Mouse (Mus musculus): ENCODE results near the gene Bpifb1.
"Not testable (repeated sequence)": the region's sequence is repeated elsewhere in the genome, so short reads cannot be mapped to it uniquely, and the experiment has no call there.

Bpifb1 gene

GRCm38 (mm10) chr2:154190546-154191258, at the start of gene Bpifb1:
TSS of gene Bpifb1 (plus strand) at chr2:154190818.
- peak; percentile 17 for DNase-seq

- DNase-seq: no peak
Observed at GRCm38 (mm10) chr2:154142580-154142979, 48.0 kb upstream of the Bpifb1 start, which contains the start of gene Bpifa1. TSS of gene Bpifa1 (plus strand) at chr2:154142880.

DNA sequence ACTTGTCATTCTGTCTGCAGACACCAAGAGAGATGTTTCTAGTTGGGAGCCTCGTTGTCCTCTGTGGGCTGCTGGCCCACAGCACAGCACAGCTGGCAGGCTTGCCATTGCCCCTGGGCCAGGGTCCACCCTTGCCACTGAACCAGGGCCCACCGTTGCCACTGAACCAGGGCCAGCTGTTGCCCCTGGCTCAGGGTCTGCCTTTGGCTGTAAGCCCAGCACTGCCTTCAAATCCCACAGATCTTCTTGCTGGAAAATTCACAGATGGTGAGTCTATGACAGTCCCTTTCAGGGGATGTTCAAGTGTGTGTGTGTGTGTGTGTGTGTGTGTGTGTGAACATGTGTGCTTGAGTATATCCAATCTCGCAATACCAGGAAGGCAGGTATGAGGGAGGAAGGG, 46.9 kb upstream of the Bpifb1 start:
- DNase-seq: no peak

GRCm38 (mm10) chr2:154147496-154147895, 43.1 kb upstream of the Bpifb1 start:
- no peak for DNase-seq

GRCm38 (mm10) chr2:154158433-154158832, 32.2 kb upstream of the Bpifb1 start:
- peak; percentile 64 for DNase-seq

- DNase-seq: no peak
Observed at GRCm38 (mm10) chr2:154162307-154162706, 28.3 kb upstream of the Bpifb1 start, which contains the start of gene Bpifa5. TSS of gene Bpifa5 (plus strand) at chr2:154162607.

DNA sequence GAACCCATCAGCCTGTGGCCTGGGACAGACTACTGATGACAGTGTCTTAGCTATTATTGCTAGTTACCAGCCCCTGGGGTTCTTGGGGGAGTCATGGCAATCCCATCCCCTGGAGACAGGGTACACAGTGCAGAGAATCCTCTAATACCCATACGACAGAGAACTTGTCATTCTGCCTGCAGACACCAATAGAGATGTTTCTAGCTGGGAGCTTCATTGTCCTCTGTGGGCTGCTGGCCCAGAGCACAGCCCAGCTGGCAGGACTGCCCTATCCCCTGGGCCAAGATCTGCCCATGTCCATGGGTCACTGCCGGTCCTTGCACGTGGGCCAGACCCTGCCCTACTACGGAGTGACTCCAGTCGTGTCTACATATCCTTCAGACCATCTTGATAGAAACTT, 27.3 kb upstream of the Bpifb1 start:
- no peak for DNase-seq

GRCm38 (mm10) chr2:154169172-154169571, 21.4 kb upstream of the Bpifb1 start:
- peak; percentile 28 for DNase-seq

GRCm38 (mm10) chr2:154171621-154172020, 19.0 kb upstream of the Bpifb1 start:
- no peak for DNase-seq

GRCm38 (mm10) chr2:154173313-154173712, 17.3 kb upstream of the Bpifb1 start:
- peak; percentile 58 for DNase-seq

- not testable (repeated sequence) for DNase-seq
Observed at GRCm38 (mm10) chr2:154181900-154182299, 8.7 kb upstream of the Bpifb1 start.

GRCm38 (mm10) chr2:154183061-154183460, 7.6 kb upstream of the Bpifb1 start:
- DNase-seq: not testable (repeated sequence)

DNA sequence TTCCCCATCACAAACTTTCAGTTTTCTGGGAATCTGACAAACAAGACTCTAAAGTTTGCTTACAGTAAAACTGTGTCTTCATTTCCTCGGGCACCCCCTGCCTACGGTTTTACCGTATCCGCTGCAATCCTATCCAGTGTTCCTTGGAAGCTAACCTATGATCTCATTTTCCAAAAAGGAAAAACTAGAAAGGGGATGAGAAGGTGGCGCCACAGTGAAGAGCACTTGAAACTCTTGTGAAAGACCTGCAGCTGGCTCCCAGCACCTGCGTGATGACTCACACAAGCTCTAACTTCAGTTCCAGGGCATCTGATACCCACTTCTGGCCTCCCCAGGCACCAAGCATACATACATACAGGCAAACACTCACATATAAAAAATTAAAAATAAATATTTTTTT, 5.3 kb upstream of the Bpifb1 start:
- DNase-seq: no peak

GRCm38 (mm10) chr2:154185748-154186147, 4.9 kb upstream of the Bpifb1 start:
- DNase-seq: no peak

DNA sequence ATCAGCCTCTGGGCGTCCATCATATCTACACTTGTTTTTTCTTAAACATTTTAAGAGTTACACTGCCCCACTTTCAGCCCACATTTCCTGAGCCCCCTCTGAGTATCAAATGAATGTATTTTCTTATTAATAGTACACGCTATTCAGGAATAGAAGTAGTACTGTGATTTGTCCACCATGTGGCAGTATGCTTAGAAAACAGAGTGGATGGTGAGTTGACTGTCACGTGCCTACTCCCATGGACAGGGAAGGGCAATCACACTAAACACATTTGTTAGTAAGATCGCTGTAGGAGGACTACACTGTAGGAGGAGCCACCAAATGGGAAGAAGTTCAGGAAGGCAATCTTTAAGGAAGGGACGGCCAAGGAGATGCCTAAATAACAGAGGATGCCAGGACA, 3.1 kb upstream of the Bpifb1 start:
- DNase-seq: no peak

GRCm38 (mm10) chr2:154189877-154190434, 662 bp upstream of the Bpifb1 start:
- DNase-seq: no peak

DNA sequence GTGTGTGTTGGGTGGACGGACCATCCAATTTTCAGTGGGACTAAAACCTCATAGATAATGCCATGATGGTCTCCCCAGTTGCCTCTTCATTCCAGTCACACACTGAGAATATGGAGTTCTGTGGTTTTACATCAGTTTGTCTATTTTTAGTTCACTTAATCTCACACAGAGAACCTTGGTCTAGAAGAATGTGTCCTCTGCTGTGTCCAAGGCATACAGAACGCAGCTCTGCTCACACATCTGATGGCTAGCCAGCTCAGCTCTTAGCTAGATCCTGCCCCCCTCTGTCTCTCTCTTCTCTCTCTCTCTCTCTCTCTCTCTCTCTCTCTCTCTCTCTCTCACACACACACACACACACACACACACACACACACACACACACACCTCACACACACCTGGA, 1.5 kb downstream of the Bpifb1 start:
- DNase-seq: no peak

- no peak for DNase-seq
Observed at GRCm38 (mm10) chr2:154193071-154193470, 2.5 kb downstream of the Bpifb1 start.

DNA sequence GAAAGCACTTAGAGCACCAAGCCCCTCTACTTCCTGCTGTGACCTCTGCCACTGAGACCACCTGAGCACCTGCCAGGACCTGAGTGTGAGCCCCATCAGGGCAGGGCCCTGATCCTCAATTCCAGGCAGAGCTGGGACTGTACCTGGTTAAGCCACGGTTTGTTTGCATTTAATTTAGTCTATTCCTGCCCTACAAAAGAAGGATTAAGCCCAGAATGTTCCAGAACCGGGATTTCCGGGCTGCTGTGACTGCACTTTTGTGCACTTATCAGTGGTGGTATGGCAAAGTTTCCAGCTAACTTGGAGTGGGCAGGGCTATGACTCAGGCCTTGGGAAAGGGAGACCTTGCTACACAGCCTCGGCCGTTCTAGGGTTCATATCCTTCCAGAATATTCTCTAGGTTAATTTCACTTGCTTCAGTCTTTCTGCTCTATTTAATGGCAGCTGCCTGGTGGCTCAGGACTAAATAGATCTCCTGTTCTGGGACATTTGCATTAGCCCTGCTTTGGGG, 3.4 kb downstream of the Bpifb1 start:
- DNase-seq: no peak

DNA sequence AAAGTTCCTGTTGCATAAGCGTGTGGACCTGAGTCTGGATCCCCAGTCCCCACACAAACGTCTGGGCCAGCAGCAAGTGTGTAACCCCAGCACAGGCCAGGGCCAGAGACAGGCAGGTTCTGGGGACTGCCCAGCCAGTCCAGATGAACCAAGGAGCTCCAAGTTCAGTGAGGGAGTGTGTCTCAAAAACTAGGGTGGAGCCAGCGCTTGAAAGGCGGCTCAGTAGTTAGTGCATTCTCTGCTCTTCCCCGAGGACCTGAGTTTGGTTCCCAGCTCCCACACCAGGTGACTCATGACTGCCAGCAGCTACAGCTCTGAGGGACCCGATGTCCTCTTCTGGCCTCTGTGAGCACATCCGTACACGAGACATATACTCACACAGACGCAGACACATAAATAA, 6.4 kb downstream of the Bpifb1 start:
- DNase-seq: no peak

DNA sequence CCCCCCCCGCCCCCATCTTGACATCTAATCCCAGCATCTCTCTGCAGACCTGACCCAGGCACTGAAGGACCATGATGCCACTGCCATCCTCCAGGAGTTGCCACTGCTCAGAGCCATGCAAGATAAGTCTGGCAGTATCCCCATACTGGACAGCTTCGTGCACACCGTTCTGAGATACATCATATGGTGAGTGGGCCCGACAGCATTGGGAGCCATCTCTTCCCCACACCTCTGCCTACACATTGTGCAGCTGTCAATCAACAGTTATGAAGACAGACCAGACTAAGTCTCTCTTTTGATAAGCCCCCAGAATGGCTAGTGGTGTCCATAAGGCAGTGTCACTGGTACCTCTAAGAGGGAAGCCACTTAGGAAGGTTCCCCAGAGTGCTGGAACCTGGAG, 14.0 kb downstream of the Bpifb1 start:
- no peak for DNase-seq

DNA sequence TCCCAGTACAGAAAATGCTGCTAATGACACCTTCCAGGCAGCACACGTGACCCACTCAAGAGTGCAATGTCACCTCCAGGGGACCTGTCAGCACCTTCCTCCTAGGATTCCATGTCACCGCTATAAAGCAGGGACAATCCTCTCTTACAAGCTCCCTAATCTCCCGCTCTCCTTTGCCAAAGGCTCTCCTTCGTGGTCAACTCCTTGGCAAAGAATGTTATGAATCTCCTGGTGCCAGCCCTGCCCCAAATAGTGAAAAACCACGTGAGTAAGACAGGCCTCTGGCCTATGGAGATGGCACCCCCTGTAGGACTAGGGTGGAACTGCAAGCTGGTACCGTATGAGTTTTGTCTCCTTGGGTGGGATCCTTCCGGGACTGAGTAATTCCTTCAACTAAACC, 16.3 kb downstream of the Bpifb1 start:
- DNase-seq: peak; percentile 45

GRCm38 (mm10) chr2:154209112-154209511, 18.5 kb downstream of the Bpifb1 start:
- DNase-seq: no peak

GRCm38 (mm10) chr2:154211121-154211520, 20.5 kb downstream of the Bpifb1 start:
- DNase-seq: no peak

All from kidney, postnatal 10 days (tissue).